Mouse (Mus musculus) C2C12 (cell line): ENCODE results near the gene Gpr18. TPM values are rescaled to one million over a fixed set of nuclear protein-coding genes. Genes with fewer than 3 reads are reported as not detected.

Experiments used
- H3K27me3 ChIP-seq: one replicate; pipeline ENCODE4 v1.6.1; 2011; ENCODE audit not compliant: control insufficient read depth, insufficient read depth, insufficient read length
- H3K36me3 ChIP-seq: one replicate; pipeline ENCODE4 v1.6.1; 2011; ENCODE audit not compliant: control insufficient read depth, insufficient read depth
- H3K4me3 ChIP-seq: one replicate; pipeline ENCODE4 v1.5.1; 2011; ENCODE audit warnings: mild to moderate bottlenecking, control low read depth; ENCODE audit not compliant: poor library complexity, insufficient read depth, severe bottlenecking
- H3K79me2 ChIP-seq: one replicate; pipeline ENCODE4 v1.6.1; 2011; ENCODE audit not compliant: control insufficient read depth, insufficient read depth
- H3K79me3 ChIP-seq: one replicate; pipeline ENCODE4 v1.6.1; 2011; ENCODE audit warnings: low read depth, control low read depth
- H3ac ChIP-seq: one replicate; pipeline ENCODE3; 2011; ENCODE audit warnings: low read depth; ENCODE audit not compliant: control insufficient read depth, insufficient read length
- CEBPB ChIP-seq: IDR thresholded peaks from one replicate; pipeline ENCODE4 v1.6.1; 2011; ENCODE audit warnings: low read depth, mild to moderate bottlenecking, control low read depth, moderate library complexity
- CTCF ChIP-seq: IDR thresholded peaks from one replicate; pipeline ENCODE4 v1.5.1; 2011; ENCODE audit not compliant: control insufficient read depth, insufficient read depth, insufficient read length
- FOSL1 ChIP-seq: IDR thresholded peaks from one replicate; pipeline ENCODE4 v1.8.0; 2011; ENCODE audit warnings: mild to moderate bottlenecking, low read length; ENCODE audit not compliant: poor library complexity, insufficient read depth, severe bottlenecking
- MAX ChIP-seq: IDR thresholded peaks from one replicate; pipeline ENCODE4 v1.6.1; 2011; ENCODE audit warnings: mild to moderate bottlenecking, control low read depth
- MYOD1 ChIP-seq: IDR thresholded peaks from one replicate; pipeline ENCODE4 v1.6.1; 2011; ENCODE audit warnings: low read depth; ENCODE audit not compliant: control insufficient read depth, insufficient read length
- MYOG ChIP-seq: IDR thresholded peaks from one replicate; pipeline ENCODE4 v1.6.1; 2011; ENCODE audit not compliant: control insufficient read depth, insufficient read length; ENCODE audit errors: extremely low read depth
- USF1 ChIP-seq: IDR thresholded peaks from one replicate; pipeline ENCODE4 v1.6.1; 2011; ENCODE audit warnings: low read depth, mild to moderate bottlenecking, control low read depth, moderate library complexity
- long read RNA-seq, 2 experiments: library from polyadenylated mRNA; unstranded; transcript quantifications; one replicate each; pipeline ENCODE4 v2.0.0; 2019 to 2020
- polyA plus RNA-seq: library from polyadenylated mRNA; unstranded; fragments of >200 nt; fragmentation: generic; extraction: Trizol; gene quantifications from one replicate; pipeline ENCODE4 v1.2.1, GENCODE M21; 2012; ENCODE audit warnings: missing spikeins

The Gpr18 gene
- polyA plus RNA-seq, result 0.07 TPM
- long read RNA-seq, experiment 1, result 0 reads
- long read RNA-seq, experiment 2, result 0 reads

DNA sequence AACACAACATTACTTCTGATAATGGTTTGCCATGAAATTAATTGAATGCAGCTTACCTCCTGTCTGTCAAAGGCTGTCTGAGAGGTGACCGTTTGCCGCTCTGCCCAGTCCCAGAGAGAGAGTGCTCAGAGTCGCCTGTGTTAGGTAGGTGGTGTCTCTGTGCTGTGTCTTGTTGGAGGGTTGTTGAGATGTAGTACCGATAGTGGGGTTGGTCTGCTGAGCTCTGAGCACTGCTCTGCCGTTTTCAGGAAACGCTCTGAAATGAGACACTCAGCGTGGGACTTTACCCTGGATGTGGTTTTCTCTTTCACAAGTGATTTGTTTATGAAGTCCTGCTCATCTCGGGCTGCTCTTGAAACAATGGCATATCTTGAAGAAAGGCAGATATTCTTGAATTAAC, at the start of gene Gpr18:
Gene Gpr18, minus strand, starts transcription at position 161 of the 400 bp plus-strand sequence.
- no peak within 1 kb of the TSS for H3ac ChIP-seq
- no peak within 1 kb of the TSS for H3K4me3 ChIP-seq
- no peaks in the 10 kb centered on the region for H3K27me3 ChIP-seq
- H3K79me3 ChIP-seq, result no peaks in the 10 kb centered on the region
- TF ChIP-seq MYOG (no peak), CTCF (no peak), MYOD1 (no peak), CEBPB (no peak), USF1 (no peak), FOSL1 (no peak), MAX (no peak)
- H3K36me3 ChIP-seq, result peaks cover 28% of the 10 kb centered on the region
- no peaks in the 10 kb centered on the region for H3K79me2 ChIP-seq

DNA sequence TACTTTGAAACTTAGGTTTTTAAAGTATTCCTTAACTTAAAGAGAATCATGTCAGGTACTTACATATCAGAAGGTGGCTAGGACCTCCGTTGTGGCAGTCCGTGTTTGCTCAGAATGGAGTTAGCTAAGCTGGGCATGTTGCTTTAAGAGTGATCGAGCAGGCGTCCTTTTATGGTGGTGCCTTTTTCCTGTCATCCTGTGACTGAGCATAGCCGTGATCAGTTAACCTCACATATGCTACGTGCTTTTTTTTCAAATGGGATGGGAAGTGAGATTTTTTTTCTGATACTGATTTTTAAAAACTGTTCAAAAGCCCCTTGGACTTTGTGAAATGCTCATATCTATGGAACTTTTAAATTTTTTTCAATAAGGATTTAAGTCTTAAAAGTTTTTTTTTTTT, 49.4 kb upstream of the Gpr18 start, which contains the start of gene Gpr183:
Gene Gpr183, minus strand, starts transcription at position 206 of the 400 bp plus-strand sequence.
- H3K79me2 ChIP-seq, result no peaks in the 10 kb centered on the region
- no peak within 1 kb of the TSS for H3ac ChIP-seq
- TF ChIP-seq FOSL1 (no peak), USF1 (no peak), MYOG (no peak), CTCF (no peak), MAX (no peak), CEBPB (no peak), MYOD1 (no peak)
- no peaks in the 10 kb centered on the region for H3K27me3 ChIP-seq
- no peaks in the 10 kb centered on the region for H3K79me3 ChIP-seq
- no peaks in the 10 kb centered on the region for H3K36me3 ChIP-seq
- no peak within 1 kb of the TSS for H3K4me3 ChIP-seq

DNA sequence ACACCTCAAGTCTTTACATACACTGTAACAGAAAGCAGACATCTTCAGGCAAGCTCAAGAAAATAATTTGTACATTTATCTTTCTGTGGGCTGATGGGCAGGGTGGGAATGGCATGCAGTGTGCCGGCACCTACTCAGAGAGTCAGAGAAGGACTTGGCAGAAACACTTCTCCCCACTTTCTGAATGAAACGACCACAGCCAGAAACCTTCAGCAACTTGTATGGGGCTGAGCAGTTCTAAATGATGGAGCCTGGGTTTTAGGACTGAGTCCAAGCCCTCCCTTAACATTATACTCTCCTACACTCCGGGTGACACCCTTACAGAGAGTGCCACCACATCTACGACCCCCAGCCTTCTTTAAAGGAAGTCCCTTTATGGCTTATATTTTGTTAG, 48.4 kb upstream of the Gpr18 start:
- no peak for TF ChIP-seq MYOD1
- TF ChIP-seq USF1, result no peak
- no peak for TF ChIP-seq MAX
- TF ChIP-seq FOSL1, result no peak
- TF ChIP-seq MYOG, result no peak
- no peak for TF ChIP-seq CTCF
- no peak for TF ChIP-seq CEBPB
- Histone ChIP-seq H3K4me3 (no peak overlapping the region), H3K79me2 (no peaks in the 10 kb centered on the region), H3ac (no peak overlapping the region), H3K27me3 (no peaks in the 10 kb centered on the region), H3K79me3 (no peaks in the 10 kb centered on the region), H3K36me3 (no peaks in the 10 kb centered on the region)

DNA sequence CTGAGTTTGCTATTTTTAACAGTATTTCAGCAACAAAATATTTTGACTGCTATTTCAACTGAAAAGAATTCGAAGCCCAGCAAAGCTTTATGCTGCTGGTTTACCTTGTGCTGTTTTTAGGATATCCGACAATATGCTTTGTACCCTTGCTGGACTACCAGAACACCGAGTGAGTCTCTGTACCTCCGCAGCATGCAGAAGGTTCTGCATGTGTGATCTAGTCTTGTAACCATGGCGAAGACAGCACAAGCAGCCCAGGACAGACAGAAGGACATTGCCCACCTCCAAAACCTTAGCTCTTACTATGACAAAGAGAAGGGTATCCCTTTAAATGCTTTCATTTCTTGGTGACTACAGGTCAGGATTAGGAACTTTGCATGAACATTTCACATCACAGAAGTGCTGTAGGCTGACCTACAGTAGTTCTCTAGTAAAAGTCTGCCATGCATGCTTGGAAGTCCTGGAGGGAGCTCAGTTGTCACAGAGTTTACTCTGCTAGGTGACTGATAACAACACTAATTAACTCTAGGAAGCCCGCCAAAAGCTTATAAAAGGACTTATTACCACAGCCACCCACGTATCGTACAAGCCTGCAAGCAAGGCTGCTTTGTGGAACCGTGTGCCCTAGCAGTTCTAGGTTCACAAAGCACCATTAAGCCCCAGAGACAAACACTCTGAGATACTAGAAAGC, 47.8 kb upstream of the Gpr18 start:
- Histone ChIP-seq H3K36me3 (no peaks in the 10 kb centered on the region), H3ac (no peak overlapping the region), H3K4me3 (no peak overlapping the region), H3K79me3 (no peaks in the 10 kb centered on the region), H3K79me2 (no peaks in the 10 kb centered on the region), H3K27me3 (no peaks in the 10 kb centered on the region)
- no peak for TF ChIP-seq USF1
- no peak for TF ChIP-seq MYOG
- no peak for TF ChIP-seq MYOD1
- TF ChIP-seq CEBPB, result no peak

DNA sequence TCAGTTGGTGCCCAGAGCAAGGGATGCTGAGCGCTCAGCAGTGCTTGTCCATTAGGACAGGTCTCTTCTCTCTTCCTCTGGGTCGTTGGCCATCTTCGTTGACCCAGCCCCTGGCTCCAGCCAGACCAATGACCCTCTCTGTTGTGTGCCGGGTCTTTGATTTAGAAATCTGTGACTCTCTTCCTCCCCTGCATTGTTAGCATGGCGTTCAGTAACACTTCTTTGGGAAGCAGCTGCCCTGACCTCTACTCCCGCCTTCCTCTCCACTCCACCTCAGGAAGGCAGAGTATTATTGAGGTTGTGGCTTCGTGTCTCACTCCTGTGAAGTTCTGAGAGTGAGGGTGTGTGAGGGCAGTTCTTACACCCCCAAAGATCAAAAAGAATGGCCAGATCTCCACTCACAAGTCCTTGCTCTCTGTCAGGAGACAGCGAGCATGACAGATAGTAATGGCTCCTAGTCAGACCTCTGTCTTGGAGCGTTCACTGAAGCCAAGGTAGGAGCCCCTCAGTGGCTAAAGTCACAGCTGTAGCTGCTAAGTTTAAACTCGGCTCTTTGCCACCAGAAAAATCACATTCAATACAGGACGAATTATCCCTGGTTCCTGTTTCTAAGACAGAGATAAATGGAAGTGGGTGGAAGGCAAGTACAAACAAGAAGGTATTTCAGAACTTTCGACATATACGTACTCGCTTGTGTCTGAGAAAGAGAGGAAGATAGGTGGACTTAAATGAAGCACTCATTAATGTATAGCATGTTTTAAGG, 46.7 kb upstream of the Gpr18 start:
- TF ChIP-seq USF1 (no peak), MYOD1 (no peak), CEBPB (no peak), FOSL1 (no peak), MYOG (no peak), CTCF (no peak), MAX (no peak)
- no peak overlapping the region for H3K4me3 ChIP-seq

DNA sequence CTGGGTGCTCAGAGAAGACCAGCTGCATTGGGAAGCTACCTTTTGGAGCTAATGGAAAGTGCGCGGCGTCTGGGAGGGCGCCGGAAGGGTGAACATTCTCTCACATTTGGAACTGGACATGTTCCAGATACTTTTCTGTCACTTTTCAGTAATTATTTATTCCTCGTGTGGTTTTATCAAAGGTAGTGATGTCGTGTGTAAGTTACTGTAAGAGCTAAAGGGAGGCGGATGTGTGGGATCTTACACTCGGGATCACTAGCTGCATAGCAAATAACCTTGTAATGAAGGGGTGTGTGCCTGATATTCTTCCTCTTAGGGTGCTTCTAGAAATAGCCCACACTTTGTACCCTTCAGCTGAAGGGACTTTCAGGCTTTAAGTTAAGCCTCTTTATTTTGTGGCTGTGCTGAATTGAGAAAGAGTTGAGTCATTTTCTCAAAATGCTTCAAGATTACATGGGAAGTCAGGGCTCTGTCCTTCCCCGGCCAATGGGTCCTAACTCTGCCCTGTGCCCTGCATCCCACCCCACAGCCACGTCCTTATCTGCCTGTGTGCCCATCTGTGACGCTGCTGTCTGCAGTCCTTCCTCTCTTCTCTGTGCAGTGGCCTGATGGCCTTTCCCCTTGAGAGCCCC, 46.0 kb upstream of the Gpr18 start:
- Histone ChIP-seq H3ac (no peak overlapping the region), H3K79me3 (no peaks in the 10 kb centered on the region), H3K79me2 (no peaks in the 10 kb centered on the region), H3K4me3 (no peak overlapping the region), H3K36me3 (no peaks in the 10 kb centered on the region), H3K27me3 (no peaks in the 10 kb centered on the region)
- TF ChIP-seq MYOD1, result no peak
- TF ChIP-seq MYOG, result no peak
- TF ChIP-seq USF1, result no peak
- TF ChIP-seq CEBPB, result no peak
- no peak for TF ChIP-seq MAX
- TF ChIP-seq CTCF, result no peak
- no peak for TF ChIP-seq FOSL1

More for the DNA sequence above, 46.7 kb upstream of the Gpr18 start:
- no peaks in the 10 kb centered on the region for H3K79me3 ChIP-seq
- H3K36me3 ChIP-seq, result no peaks in the 10 kb centered on the region
- H3K27me3 ChIP-seq, result no peaks in the 10 kb centered on the region
- H3ac ChIP-seq, result no peak overlapping the region
- H3K79me2 ChIP-seq, result no peaks in the 10 kb centered on the region
